Mouse (Mus musculus): ENCODE measurements around the gene Cyth1. TPM values are rescaled to one million over a fixed set of nuclear protein-coding genes. Genes with fewer than 3 reads are reported as not detected.
A peak's percentile ranks its signal among the peaks of the same experiment; 100 is the strongest.

Gene Cyth1
- polyA plus RNA-seq, 1 experiment, result 16.7 TPM

DNA sequence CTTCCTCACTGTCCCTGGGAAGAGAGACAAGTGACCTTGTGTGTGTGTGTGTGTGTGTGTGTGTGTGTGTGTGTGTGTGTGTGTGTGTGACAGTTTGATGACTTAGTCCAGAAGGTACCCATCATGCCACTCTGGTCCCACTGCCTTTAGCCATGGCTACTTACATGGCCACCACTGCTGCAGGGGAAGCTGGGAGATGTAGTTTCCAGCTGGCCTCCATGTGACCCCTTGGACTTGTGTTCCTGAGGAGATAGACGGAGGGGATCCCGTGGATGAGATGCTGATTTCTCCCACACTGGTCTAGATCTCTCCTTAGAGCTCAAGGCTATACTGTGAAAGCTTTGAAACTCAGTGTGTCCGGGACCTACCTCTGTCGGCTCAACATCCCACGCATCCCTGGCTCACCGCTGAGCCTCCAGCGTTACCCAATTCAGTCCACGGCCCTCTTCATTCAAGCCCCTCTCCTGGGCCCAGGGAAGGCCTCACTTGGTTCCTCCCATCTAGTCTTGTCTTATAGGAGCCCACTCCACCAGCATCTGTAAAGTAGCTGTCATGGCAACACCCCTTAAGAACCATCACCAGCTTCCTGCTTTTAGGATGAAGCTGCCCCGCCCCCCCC, 115.2 kb downstream of the Cyth1 start:
- no peak for DNase-seq (ENCODE audit: low read depth, low spot score)
- 60% methylated on average over 9 of the region's 9 CpGs for WGBS

DNA sequence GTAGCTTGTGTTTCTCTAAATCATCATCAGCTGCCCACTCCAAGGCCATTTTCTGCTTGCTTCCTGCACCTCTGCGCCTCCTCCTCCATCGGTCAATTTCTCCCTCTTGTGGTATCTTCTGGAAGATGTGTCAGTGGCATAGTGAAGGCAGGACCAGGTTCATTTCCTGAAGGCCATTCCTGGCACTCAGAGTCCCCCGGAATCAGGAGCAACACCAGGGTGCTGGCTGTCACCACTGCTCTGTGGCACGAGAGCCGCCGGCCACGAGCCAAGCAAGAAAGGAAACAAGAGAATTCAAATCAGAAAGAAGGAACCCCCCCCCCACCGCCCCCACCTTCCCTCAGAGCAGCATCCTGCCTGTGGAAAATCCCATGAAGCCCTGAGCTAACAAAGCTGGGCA, 116.3 kb downstream of the Cyth1 start:
- 75% methylated on average over 8 of the region's 8 CpGs for WGBS
- DNase-seq (ENCODE audit: low read depth, low spot score), result no peak

DNA sequence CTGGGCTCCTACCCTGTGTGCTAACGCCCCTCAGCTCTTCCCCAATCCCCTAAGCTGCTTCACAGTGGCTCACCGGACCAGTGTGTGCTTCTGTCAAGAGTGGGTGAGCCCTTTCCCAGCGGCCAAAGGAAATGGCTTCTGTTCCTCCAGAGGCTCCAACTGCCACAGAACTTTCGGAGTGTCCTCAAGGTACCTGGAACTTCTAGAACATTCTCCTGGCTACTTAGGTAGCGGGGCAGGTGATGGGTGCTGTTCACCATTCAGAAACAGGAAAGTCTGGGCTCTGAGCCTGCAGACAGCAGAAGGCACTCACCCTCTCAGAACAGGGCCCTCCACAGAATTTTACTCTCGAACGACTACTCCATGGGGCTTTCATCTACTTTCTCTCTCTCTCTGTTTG, 117.9 kb downstream of the Cyth1 start, which contains the start of gene Dnah17:
Dnah17 (minus strand) TSS at position 101 of the 400 bp plus-strand sequence.
- WGBS, result 86% methylated on average over 7 of the region's 7 CpGs
- DNase-seq (ENCODE audit: low read depth, low spot score), result no peak

DNA sequence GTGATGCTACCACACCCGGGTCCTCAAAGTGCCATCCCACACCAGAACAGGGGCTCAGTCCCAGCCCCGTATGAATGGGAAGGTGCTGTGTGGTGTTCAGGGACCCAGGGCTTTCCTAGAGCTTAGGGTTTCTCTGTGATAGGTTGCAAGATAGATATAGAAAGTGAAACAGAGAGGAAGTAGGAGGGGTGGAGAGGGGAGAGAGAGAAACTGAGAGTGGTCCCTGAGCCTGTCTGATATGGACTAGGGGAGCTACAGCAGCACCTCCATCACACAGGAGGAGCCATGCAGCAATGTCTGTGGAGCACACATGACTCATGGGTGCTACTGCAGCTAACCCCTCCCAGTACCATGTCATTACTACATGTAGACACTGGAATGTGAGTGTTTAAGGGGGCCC, 118.6 kb downstream of the Cyth1 start:
- 90% methylated on average over 2 of the region's 2 CpGs for WGBS
- no peak for DNase-seq (ENCODE audit: low read depth, low spot score)

DNA sequence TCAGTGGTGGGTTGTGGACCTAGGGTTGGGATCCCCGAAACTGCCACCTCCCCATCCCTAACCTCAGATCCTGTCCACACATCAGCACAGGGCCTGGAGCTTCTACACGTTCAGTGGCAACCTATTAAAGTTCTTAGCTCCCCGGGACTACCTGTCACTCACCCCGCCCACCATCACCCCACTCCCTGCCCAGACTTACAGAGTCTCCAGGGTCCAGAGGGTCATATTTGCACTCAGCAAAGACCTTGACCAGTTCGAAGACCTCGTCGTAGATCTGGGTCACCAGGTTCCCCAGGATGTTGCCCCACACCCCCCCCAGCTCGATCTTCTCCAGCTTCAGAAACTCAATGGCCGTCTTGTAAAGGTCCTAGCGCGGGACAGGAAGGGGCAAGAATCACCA, 126.8 kb downstream of the Cyth1 start:
- DNase-seq (ENCODE audit: low read depth, low spot score), result no peak
- 61% methylated on average over 11 of the region's 11 CpGs for WGBS

DNA sequence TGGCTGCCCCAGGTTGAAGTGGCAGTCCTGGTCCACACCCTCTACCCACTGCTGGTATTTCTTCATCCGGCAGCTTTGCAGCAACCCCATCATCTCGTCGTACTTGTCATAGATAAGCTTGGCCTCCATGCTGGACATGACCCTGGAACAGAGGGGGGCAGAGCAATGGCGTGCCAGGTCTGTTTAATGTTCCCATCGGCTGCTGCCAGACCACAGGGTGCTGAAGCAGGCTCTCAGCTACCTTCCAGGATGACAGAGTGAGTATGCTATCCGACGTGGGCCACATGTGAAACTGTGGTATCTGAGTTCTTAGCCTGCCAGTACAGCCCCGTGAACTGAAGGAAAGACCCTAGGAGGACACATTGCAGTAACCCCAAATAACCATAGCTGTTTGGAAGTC, 129.6 kb downstream of the Cyth1 start:
- no peak for DNase-seq (ENCODE audit: low read depth, low spot score)
- WGBS, result 68% methylated on average over 8 of the region's 8 CpGs

DNA sequence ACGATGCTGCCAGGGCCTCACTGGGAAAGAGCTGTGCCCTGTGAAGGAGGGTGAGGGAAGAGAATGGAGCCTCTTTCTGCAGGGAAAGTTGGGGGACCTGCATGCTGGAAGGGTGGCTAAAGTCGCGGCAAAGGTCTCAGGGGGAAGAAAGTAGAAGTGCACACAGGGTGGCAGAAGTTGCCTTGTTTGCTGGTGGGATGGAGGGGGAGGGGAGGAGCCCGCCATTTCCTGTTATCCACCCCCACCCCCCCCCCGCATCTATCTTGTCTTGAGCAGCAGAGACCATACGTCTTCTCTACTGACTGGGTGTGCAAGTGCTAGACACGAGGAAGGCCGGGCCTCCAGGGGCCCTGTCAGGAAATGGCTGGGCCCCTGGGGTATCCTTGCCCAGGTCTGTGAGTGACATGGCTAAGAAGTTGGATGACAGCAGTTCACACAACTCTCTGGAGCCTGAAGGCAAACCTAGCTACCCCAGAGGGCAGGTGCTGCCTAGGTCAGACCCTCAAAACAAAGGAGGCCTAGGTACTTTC, 133.7 kb downstream of the Cyth1 start:
- WGBS, result 64% methylated on average over 8 of the region's 8 CpGs
- DNase-seq (ENCODE audit: low read depth, low spot score), result no peak

DNA sequence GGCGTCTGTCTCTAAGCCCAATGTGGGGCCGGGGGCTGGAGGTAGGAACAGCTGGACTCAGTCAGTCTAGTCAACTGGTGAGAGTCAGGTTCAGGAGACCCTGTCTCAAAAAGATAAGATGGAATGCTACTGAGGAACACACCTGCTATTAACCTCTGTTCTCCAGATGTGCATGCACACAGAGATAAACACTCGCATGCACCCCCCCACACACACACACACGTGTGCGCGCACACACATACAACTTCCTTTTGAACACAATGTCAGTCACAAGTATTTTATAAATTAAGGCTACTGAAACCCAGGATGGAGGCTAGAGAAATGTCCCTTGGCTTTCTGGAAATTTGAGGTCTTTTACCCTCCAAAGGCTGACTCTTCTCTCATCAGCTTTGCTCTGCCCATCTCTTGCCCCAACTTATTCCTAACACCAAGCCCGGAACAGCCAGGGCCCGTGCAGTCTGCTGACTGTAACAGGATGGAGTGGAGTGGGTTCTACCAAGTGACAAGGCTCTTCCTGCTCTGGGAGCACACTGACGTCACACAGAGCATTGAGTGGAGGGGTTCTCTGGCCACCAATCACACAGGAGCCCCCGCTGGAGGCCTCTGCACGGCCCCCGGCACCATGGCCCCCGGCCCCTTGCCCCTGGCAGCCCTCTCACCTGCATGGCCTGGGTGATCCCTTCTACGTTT, 134.7 kb downstream of the Cyth1 start:
- 66% methylated on average over 14 of the region's 14 CpGs for WGBS
- DNase-seq (ENCODE audit: low read depth, low spot score), result no peak

DNA sequence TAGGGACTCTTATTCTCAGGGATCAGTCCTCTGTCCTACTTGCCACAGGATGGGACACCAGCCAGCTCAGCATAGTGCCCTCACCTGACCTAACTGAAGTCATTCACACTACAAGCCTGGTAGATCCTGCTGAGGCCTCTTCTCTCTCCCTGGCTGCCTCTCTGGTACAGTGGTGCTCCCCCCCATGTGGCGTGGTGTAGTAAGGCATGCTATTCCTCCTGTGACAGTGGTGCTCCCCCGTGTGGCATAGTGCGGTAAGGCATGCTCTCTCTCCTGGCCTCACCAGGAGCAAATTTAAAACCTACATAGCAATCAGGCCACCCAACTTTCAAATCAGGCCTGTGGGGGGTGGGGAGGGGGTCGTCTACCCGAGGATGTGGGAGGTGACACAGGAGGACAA, 144.4 kb downstream of the Cyth1 start:
- WGBS, result 3% methylated on average over 5 of the region's 5 CpGs
- peak; percentile 39 for DNase-seq (ENCODE audit: low read depth, low spot score)

DNA sequence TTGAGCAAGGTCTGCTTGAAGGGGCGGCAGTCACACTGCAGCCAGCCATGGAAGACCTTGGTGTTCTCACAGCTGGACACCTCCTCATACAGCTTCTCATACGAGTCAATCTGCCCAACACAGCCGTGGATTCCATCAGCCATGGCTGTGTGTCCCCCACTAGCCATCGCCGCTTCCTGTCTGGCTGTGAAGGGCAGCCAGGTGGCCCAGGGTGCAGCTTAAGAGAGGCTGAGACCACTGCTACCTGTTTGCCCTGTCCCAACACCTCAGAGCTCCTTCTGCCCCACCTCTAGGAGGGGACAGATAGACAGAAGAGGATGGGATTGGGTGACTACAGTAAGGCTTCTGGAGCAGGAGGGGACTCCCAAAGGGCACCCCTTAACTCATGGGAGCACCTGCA, 145.0 kb downstream of the Cyth1 start:
- DNase-seq (ENCODE audit: low read depth, low spot score), result no peak

DNA sequence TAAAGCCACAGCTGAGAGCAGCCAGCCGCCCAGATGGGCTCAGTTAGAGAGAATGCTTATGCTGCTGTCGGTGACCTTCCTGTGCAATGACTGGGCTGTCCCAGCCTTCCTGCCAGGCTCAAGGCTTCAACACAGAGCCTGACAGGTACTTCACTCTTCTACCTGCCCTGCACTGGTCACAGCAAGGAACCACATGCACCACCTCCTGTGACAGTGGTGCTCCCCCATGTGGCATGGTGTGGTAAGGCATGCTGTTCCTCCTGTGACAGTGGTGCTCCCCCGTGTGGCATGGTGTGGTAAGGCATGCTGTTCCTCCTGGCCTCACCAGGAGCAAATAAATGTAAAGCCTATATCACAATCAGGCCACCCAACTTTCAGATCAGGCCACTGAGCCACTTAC, 145.6 kb downstream of the Cyth1 start:
- WGBS, result 53% methylated on average over 3 of the region's 3 CpGs

More for the DNA sequence above, 145.0 kb downstream of the Cyth1 start:
- 88% methylated on average over 5 of the region's 5 CpGs for WGBS

DNA sequence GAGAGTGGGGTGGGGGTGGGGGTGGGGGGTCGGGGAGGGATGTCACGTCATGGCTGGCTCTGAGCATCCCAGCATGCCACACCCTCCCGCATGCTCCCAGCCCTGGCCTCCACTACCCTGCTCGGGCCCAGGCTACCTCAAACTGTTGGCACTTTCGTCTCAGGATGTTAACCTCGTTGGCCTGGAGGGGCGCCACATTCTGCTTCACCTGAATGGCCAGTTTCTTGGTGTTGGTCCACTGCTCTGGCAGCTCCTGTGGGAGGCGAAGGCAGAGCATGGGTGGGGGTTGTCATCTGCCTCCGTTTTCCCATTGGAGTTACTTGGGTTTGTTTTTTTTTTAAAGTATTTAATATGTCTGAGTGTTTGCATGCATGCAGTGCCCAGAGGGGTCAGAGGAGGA, 147.3 kb downstream of the Cyth1 start:
- DNase-seq (ENCODE audit: low read depth, low spot score), result no peak
- WGBS, result 43% methylated on average over 9 of the region's 9 CpGs

More for the DNA sequence above, 145.6 kb downstream of the Cyth1 start:
- peak; percentile 67 for DNase-seq (ENCODE audit: low read depth, low spot score)

DNA sequence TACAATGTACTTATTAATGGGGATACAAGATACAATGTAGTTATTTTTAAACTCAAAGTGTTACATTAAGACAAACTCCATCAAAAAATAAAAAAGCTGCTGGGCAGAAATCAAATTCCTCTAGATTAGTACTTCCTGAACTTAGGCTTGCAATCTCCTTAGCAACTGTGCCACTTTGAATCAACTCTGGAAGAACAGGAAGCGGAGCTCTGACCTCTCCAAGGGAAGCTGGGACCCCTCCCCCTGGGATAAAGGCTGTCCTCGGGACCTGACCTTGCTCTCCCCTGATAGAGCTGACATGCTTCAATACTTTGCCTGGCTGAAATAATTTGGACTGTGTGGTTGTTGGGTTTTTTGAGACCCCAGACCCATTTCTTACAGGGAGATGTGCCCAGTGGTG, 151.7 kb downstream of the Cyth1 start:
- 47% methylated on average over 2 of the region's 2 CpGs for WGBS
- DNase-seq (ENCODE audit: low read depth, low spot score), result no peak

DNA sequence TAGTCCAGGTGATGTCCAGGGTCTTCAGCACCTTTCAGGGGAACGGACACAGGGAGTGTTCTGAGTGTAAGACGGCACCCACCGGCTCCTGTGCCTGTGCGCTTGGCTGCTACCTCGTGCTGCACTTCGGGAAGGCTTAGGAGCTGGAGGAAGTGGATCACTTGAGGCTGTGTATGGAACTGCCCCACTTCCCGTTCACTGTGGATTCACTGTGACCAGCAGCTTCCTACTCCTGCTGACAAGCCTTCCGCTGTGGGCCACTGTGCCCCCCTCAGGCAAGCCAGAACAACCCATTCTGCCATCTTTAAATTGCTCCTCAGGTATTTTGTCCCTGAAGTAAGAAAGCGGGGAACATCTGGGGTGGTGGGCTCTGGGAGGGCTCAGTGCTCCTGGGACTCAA, 153.4 kb downstream of the Cyth1 start:
- 76% methylated on average over 9 of the region's 9 CpGs for WGBS
- DNase-seq (ENCODE audit: low read depth, low spot score), result no peak

DNA sequence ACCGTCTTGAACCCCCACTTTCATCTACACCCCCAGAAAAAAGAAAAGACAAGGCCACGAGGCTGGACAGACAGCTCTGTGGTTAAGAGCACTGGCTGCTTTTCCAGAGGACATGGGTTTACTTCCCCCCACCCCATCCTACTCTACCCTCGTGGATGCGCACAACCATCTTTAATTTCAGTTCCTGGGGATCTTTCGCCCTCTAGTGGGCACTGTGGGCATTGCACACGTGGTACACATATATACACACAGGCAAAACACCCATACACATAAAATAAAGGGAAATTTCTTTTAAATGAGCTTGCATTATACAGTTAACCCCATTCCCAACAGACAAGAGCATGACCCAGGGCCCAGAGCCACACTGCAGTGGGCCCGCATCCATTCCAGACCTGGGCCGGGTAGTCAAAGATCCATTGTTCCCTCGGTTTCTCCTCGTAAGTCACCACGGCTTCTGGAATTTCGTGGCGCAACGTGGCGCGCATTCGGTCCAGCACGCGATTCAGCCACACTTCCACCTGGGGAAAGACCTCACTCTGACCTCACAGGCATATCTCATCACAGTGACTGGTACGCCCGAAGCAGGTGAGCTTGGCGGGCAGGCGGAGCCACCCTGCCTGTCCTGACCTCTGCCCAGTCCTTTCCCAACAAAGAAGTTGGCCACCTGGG, 157.3 kb downstream of the Cyth1 start:
- 87% methylated on average over 23 of the region's 23 CpGs for whole genome bisulfite sequencing
- DNase-seq (ENCODE audit: low read depth, low spot score), result no peak

DNA sequence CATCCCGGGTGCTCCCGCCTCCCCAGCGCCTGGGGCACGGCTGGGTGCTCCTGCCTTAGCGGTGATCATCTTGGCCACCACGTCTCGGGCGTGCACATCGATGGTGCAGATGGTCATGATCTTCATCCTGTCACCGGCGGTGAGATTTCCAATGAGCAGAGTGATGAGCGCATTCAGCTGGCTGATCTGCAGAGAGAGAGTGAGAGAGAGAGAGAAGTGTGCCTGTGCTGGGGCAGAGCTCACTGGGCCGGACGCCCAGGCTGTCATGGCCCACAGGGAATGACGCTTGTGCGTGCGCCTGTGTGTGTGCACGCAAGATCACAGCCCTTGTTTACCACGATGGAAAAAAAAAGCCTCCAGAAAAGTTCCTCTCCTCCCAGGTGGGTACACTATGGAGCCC, 159.5 kb downstream of the Cyth1 start:
- 83% methylated on average over 19 of the region's 19 CpGs for WGBS

DNA sequence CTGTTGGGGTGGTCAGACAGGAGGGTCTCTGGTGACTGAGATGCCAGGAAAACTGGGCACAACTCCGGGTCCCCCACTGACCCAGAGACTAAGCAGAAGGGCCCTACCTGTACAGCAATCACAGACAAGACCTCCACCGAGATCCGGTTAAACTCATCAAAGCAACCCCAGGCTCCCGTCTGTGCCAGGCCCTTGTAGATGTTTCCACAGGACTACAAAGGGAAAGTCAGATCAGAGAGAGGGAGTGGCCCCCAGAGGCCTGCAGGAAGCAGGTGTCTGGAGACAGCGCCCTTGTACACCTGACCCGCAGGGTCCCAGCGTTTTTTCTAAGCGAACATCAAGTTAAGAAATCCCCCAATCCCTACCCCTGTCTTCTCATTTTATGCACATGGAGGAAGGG, 162.4 kb downstream of the Cyth1 start:
- DNase-seq (ENCODE audit: low read depth, low spot score), result no peak
- 43% methylated on average over 8 of the region's 8 CpGs for WGBS

More for the DNA sequence above, 159.5 kb downstream of the Cyth1 start:
- DNase-seq (ENCODE audit: low read depth, low spot score), result no peak

DNA sequence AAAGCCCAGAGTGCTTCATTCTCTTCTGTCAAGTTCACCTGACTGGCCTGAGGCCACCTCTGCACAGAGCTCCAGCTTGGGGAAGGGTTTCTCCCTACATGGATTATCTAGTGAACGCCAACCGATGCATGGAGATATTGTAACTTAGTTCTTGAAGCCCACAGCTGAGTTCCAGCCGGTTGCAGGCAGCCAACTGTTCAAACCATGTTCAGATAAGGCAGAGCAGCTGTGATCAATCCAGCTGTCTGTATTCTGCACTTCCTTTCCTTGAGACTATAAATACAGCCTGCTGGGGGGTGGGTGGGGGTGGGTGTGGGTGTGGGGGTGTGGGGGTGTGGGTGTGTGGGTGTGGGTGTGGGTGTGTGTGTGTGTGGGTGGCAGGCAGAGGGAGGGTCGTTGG, 163.2 kb downstream of the Cyth1 start:
- WGBS, result 39% methylated on average over 4 of the region's 4 CpGs
- no peak for DNase-seq (ENCODE audit: low read depth, low spot score)

DNA sequence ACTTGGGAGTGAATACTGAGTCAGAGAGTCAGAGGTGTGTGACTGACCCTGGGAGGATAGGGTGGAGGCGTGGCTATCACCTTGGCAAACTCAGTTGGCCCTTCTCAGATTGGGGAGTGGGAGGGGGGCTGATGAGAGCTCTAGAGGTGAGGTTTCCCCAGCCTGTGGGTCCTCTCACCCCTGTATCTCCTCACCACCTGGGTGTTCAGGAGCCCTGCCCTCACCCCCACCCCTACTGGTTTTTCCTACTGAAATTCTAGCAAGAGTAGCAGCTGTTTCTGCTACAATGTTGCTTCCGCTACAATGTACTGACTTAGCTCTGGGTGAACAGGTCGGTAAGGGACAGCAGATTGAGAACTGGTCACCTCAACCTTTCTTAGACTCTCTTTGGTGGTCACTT, 164.1 kb downstream of the Cyth1 start:
- no peak for DNase-seq (ENCODE audit: low read depth, low spot score)
- WGBS, result 87% methylated on average over 3 of the region's 3 CpGs

DNA sequence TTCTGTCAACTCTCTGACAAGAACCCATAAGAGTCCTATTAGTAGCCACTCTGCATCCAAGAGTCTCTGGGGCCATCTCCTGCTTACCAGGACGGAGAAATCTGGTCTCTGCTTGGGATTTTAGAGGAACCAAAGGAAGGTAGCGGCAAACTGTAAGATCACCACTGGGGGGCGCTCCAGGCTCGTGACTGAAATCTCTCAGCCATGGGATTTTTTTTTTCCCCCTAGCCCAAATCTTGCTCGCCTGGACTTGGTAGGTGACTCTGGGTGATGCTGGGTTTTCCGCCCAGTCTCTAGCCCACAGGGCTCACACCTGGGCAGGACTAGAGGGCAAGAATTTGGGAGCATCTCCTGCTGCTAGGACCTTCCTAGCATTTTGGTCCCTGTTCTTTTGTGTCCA, 164.6 kb downstream of the Cyth1 start:
- DNase-seq (ENCODE audit: low read depth, low spot score), result peak; percentile 13
- 17% methylated on average over 6 of the region's 6 CpGs for WGBS

DNA sequence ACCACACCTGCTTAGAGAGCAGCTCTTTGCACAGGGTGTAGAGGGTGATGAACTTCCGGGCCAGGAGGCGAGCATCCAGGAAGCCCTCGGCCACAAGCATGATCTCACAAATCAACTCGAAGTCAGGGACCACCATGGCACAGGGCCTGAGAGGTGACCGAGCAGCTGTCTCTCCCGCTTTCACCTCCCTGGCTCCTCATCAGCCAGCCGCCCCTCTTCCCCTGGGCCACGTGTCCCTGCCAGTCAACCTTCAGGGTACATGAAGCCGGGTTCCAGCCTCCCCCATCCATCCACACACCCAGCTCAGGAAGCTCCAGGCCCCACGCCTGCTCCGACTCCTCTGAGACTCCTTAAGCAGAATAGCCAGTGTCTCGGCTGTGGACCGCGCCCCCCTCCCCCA, 166.1 kb downstream of the Cyth1 start:
- no peak for DNase-seq (ENCODE audit: low read depth, low spot score)
- WGBS, result 89% methylated on average over 14 of the region's 14 CpGs
